Mouse (Mus musculus) intestine, postnatal 0 days (tissue): Measurements from ENCODE around the gene Ptprj. TPM values are rescaled to one million over a fixed set of nuclear protein-coding genes. Genes with fewer than 3 reads are reported as not detected.

Source experiments
- ATAC-seq: fragments of 200-750 bp; cut with Nextera tagmentation; 2 replicates; pipeline ENCODE4 v1.8.0; 2017; ENCODE audit warnings: mild to moderate bottlenecking, moderate TSS enrichment, moderate library complexity
- H3K27ac ChIP-seq: fragments of 300-500 bp; sonication (generic); 2 replicates; pipeline ENCODE4 v1.5.1; 2014; ENCODE audit warnings: mild to moderate bottlenecking, low read depth, low read length, moderate library complexity
- H3K27me3 ChIP-seq: fragments of 300-500 bp; sonication (generic); replicated peaks from 2 replicates; pipeline ENCODE4 v1.6.1; 2014; ENCODE audit warnings: low read length, mixed read lengths; ENCODE audit not compliant: control insufficient read depth, insufficient read depth
- H3K36me3 ChIP-seq: fragments of 300-500 bp; sonication (generic); 2 replicates; pipeline ENCODE4 v1.6.1; 2014; ENCODE audit warnings: mild to moderate bottlenecking, moderate library complexity; ENCODE audit not compliant: control insufficient read depth, insufficient read depth
- H3K4me1 ChIP-seq: fragments of 300-500 bp; sonication (generic); replicated peaks from 2 replicates; pipeline ENCODE4 v1.6.1; 2014; ENCODE audit warnings: antibody characterized with exemption, low read length, mixed read lengths; ENCODE audit not compliant: control insufficient read depth, insufficient read depth
- H3K4me2 ChIP-seq: fragments of 300-500 bp; sonication (generic); replicated peaks from 2 replicates; pipeline ENCODE4 v1.6.1; 2014; ENCODE audit warnings: low read depth, mild to moderate bottlenecking, moderate library complexity
- H3K4me3 ChIP-seq: fragments of 300-500 bp; sonication (generic); 2 replicates; pipeline ENCODE4 v1.5.1; 2014; ENCODE audit warnings: low read depth, low read length
- H3K9ac ChIP-seq: fragments of 300-500 bp; sonication (generic); 2 replicates; pipeline ENCODE4 v1.6.1; 2014; ENCODE audit warnings: mild to moderate bottlenecking, low read depth, low read length
- H3K9me3 ChIP-seq: fragments of 300-500 bp; sonication (generic); 2 replicates; pipeline ENCODE4 v1.6.1; 2016; ENCODE audit warnings: mixed run types; ENCODE audit not compliant: control insufficient read depth
- CTCF ChIP-seq: sonication (generic); IDR thresholded peaks from 2 replicates; pipeline ENCODE4 v1.5.1; 2016; ENCODE audit warnings: low read depth, mild to moderate bottlenecking, control low read depth, antibody characterized with exemption, moderate library complexity
- WGBS: fragments of 180-500 bp; shearing (Covaris S2); extraction: QIAGEN DNeasy Blood & Tissue Kit; methylation state at CpG from one replicate; pipeline ENCODE4 v1.1.7; 2014; 5-methylcytosine and 5-hydroxymethylcytosine counted together
- polyA plus RNA-seq: library from polyadenylated mRNA; unstranded; fragments of >200 nt; fragmentation: Nextera tagmentation; extraction: Ambion mirVana; gene quantifications from 2 replicates; pipeline ENCODE4 v1.2.1, GENCODE M21; 2015

The Ptprj gene
- polyA plus RNA-seq, 1 experiment from 2014 or later, result 3.5 TPM

DNA sequence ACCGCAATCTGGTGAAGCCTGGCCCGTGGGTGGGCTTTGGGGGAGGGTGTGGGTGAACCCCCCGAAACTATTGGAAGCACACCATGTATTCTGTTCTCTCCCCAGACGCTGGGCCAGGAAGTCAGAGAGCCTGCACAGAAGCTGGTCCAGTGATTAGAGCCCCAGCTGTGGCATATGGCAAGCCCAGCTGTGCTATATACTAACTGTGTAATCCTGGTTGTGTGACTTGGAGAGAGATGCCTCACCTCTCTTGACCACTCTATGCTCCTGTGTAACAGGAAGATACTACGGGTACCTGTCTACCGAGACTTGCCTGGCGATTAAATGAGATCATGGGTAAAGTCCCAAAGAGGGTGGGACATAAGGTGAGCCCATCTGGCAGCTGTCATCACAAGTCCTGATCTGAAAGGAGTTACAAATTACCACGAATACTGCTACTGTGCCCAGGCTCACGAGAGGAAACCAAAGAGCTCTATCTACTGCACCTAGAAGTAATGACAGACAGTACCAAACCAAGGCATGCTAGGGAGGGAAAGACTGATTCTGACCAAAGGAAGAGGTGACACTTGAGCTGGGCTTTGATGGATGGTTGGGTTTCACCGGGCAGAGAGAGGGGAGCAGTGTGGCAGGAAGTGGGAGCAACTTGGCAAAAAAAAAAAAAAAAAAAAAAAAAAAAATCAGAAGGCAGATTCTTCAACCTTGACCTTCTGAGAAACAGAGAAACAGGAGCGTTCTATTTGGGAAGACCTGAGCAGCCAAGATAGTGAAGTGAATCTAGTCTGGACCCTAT, 754 bp upstream of the Ptprj start:
- Histone ChIP-seq H3K27ac (peak overlapping the region; percentile 88), H3K4me3 (peak overlapping the region; percentile 83), H3K4me2 (peak overlapping the region; percentile 99), H3K36me3 (no peaks in the 10 kb centered on the region), H3K4me1 (peaks cover 4% of the 10 kb centered on the region; the same call in 1 of the 2 replicates), H3K27me3 (0 out of 2 replicates have a peak, but pooled peaks cover 3% of the 10 kb centered on the region), H3K9ac (peak overlapping the region; percentile 84), H3K9me3 (no peaks in the 10 kb centered on the region)
- ATAC-seq, result peak; percentile 29
- 17% methylated on average over 11 of the region's 11 CpGs for WGBS
- TF ChIP-seq CTCF, result no peak

DNA sequence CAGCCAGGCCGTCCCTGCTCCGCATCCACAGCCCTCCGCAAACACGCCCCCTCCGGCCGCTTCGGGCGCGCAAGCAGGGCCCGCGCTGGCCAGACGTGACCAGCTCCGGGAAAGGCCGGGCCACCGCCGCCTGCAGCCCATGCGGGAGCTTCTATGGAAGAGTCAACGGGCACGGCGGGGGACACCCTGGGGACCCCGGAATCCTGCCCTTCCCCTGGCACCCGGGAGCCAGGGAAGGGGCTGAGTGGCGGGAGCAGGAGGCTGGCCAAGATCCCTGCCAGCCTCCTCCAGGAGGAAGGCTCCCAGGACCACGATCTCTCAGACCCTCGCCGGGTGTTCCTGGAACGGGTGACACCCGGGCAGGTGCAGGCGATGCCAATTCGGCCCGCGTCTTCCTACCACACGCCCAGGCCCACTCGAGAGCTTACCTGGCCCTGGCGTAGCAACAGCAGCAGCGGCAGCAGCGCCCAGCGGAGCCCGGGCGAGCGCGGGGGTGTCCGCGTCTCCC, 665 bp downstream of the Ptprj start:
- Histone ChIP-seq H3K4me1 (peaks cover 4% of the 10 kb centered on the region; the same call in 1 of the 2 replicates), H3K9ac (peak overlapping the region; percentile 84), H3K4me3 (peak overlapping the region; percentile 83), H3K27me3 (0 out of 2 replicates have a peak, but pooled peaks cover 3% of the 10 kb centered on the region), H3K36me3 (no peaks in the 10 kb centered on the region), H3K27ac (peak overlapping the region; percentile 88), H3K4me2 (peak overlapping the region; percentile 99), H3K9me3 (no peaks in the 10 kb centered on the region)
- peak; percentile 55 for ATAC-seq
- WGBS, result 0% methylated on average over 36 of the region's 44 CpGs
- peak; percentile 68 for TF ChIP-seq CTCF

GRCm38 (mm10) chr2:90579038-90579727, 1.3 kb downstream of the Ptprj start:
- Histone ChIP-seq H3K27me3 (0 out of 2 replicates have a peak, but pooled peaks cover 3% of the 10 kb centered on the region), H3K27ac (peak overlapping the region; percentile 88), H3K4me2 (peak overlapping the region; percentile 99), H3K9me3 (no peaks in the 10 kb centered on the region), H3K4me1 (peaks cover 4% of the 10 kb centered on the region; the same call in 1 of the 2 replicates), H3K9ac (peak overlapping the region; percentile 84), H3K36me3 (no peaks in the 10 kb centered on the region), H3K4me3 (peak overlapping the region; percentile 83)
- no peak for TF ChIP-seq CTCF
- no peak for ATAC-seq
- WGBS, result 3% methylated on average over 22 of the region's 23 CpGs

GRCm38 (mm10) chr2:90577451-90578279, 2.8 kb downstream of the Ptprj start:
- peaks cover 4% of the 10 kb centered on the region; the same call in 1 of the 2 replicates for H3K4me1 ChIP-seq
- H3K9ac ChIP-seq, result no peak overlapping the region
- H3K4me3 ChIP-seq, result no peak overlapping the region
- no peaks in the 10 kb centered on the region for H3K9me3 ChIP-seq
- TF ChIP-seq CTCF, result no peak
- WGBS, result 88% methylated on average over 7 of the region's 7 CpGs
- H3K4me2 ChIP-seq, result no peak overlapping the region; the same call in 1 of the 2 replicates
- no peak for ATAC-seq
- 0 out of 2 replicates have a peak, but pooled peaks cover 3% of the 10 kb centered on the region for H3K27me3 ChIP-seq
- no peaks in the 10 kb centered on the region for H3K36me3 ChIP-seq
- H3K27ac ChIP-seq, result no peak overlapping the region

DNA sequence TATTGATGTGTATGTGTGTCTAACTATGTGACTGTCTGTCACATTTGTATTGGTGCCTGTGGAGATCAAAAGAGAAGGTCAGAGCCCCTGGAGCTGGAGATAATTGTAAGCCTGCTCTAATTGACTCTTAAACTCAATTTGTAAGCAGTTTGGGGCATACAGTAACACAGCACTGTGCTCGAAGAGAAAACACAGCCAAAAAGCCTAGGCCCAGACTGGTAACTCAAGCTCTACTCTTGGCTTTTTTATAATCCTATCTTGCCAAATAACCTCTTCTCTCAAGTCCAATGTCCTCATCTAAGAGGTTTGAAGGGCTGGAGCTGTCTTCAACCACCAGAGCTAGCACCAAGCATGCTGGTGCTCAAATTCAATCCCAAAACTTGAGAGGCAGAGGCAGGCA, 3.5 kb downstream of the Ptprj start:
- no peak overlapping the region for H3K4me3 ChIP-seq
- H3K4me1 ChIP-seq, result peaks cover 4% of the 10 kb centered on the region; the same call in 1 of the 2 replicates
- ATAC-seq, result no peak
- 53% methylated on average over 1 of the region's 1 CpGs for WGBS
- H3K4me2 ChIP-seq, result no peak overlapping the region
- H3K27ac ChIP-seq, result no peak overlapping the region
- H3K36me3 ChIP-seq, result no peaks in the 10 kb centered on the region
- no peak overlapping the region for H3K9ac ChIP-seq
- TF ChIP-seq CTCF, result no peak
- no peaks in the 10 kb centered on the region for H3K9me3 ChIP-seq
- H3K27me3 ChIP-seq, result 0 out of 2 replicates have a peak, but pooled peaks cover 3% of the 10 kb centered on the region
